Mouse (Mus musculus): ENCODE results near the gene Lrrc10. TPM values are rescaled to one million over a fixed set of nuclear protein-coding genes. Genes with fewer than 3 reads are reported as not detected.

The Lrrc10 gene
- total and polyA plus RNA-seq, 3 experiments, result 0.18 TPM; not detected in 2

GRCm38 (mm10) chr10:117026176-117026575, 19.0 kb upstream of the Lrrc10 start:
- no peaks in the 10 kb centered on the region for H3K4me1 ChIP-seq (ENCODE audit: control insufficient read depth in 1 of 2, insufficient read depth in 2 of 2, low read length in 2 of 2)
- no peak for DNase-seq (ENCODE audit: low read depth, low spot score)
- H3K4me3 ChIP-seq (ENCODE audit: control insufficient read depth in 1 of 2, insufficient read depth in 1 of 2, low read depth in 2 of 2, low read length in 2 of 2), result no peak overlapping the region
- H3K9ac ChIP-seq (ENCODE audit: control insufficient read depth, low read depth, low read length, poor library complexity, severe bottlenecking), result no peak overlapping the region
- H3K9me3 ChIP-seq (replicated peaks; ENCODE audit: insufficient read depth, low read length), result no peaks in the 10 kb centered on the region
- H3K79me2 ChIP-seq (ENCODE audit: control insufficient read depth, insufficient read depth, low read length, poor library complexity), result no peaks in the 10 kb centered on the region
- H3K36me3 ChIP-seq (ENCODE audit: control insufficient read depth in 1 of 2, insufficient read depth in 2 of 2, low read length in 2 of 2), result no peaks in the 10 kb centered on the region
- no peak overlapping the region for H3K27ac ChIP-seq (ENCODE audit: control insufficient read depth, low read depth, low read length)
- no peak for TF ChIP-seq RAD21 (IDR thresholded peaks at IDR 0.05; ENCODE audit: low read depth, low read length)
- no peak for TF ChIP-seq KAT2A (conservative IDR thresholded peaks at IDR 0.05; ENCODE audit: low read depth, low read length)
- no peak for TF ChIP-seq ZC3H11A (IDR thresholded peaks at IDR 0.05; ENCODE audit: low read depth, low read length)
- TF ChIP-seq MEF2A (IDR thresholded peaks at IDR 0.05; ENCODE audit: extremely low read depth, insufficient replicate concordance, low read depth, low read length, poor library complexity, severe bottlenecking), result no peak
- TF ChIP-seq TBP (IDR thresholded peaks at IDR 0.05; ENCODE audit: low read depth, low read length), result no peak
- TF ChIP-seq MXI1 (IDR thresholded peaks at IDR 0.05; ENCODE audit: low read depth, low read length), result no peak
- no peak for TF ChIP-seq TCF12 (IDR thresholded peaks at IDR 0.05; ENCODE audit: low read depth, low read length)
- no peak for TF ChIP-seq MYB (IDR thresholded peaks at IDR 0.05; ENCODE audit: low read depth, low read length)
- TF ChIP-seq ZKSCAN1 (IDR thresholded peaks at IDR 0.05; ENCODE audit: low read depth, low read length), result no peak
- no peak for TF ChIP-seq JUND (IDR thresholded peaks at IDR 0.05; ENCODE audit: low read depth, low read length)
- no peak for TF ChIP-seq CHD1 (IDR thresholded peaks at IDR 0.05; ENCODE audit: low read depth, low read length)
- TF ChIP-seq MAZ (IDR thresholded peaks at IDR 0.05; ENCODE audit: low read depth, low read length), result no peak
- TF ChIP-seq GABPA (IDR thresholded peaks at IDR 0.05; ENCODE audit: low read depth, low read length), result no peak
- no peak for TF ChIP-seq SMC3 (IDR thresholded peaks at IDR 0.05; ENCODE audit: low read depth, low read length)
- TF ChIP-seq CHD2 (IDR thresholded peaks at IDR 0.05; ENCODE audit: low read length), result no peak
- TF ChIP-seq E2F4 (IDR thresholded peaks at IDR 0.05; ENCODE audit: borderline replicate concordance, low read depth, low read length), result no peak
- TF ChIP-seq POLR2A (IDR thresholded peaks at IDR 0.05; ENCODE audit: control insufficient read depth in 1 of 2, insufficient read depth in 1 of 2, low read depth in 1 of 2, low read length in 2 of 2, poor library complexity in 1 of 2), result no peak
- no peak for TF ChIP-seq EP300 (IDR thresholded peaks at IDR 0.05; ENCODE audit: low read depth in 1 of 2, low read length in 2 of 2)
- TF ChIP-seq RCOR1 (IDR thresholded peaks at IDR 0.05; ENCODE audit: low read depth, low read length), result no peak
- no peak for TF ChIP-seq POLR2AphosphoS5 (IDR thresholded peaks at IDR 0.05; ENCODE audit: borderline replicate concordance, low read depth, low read length)
- peaks cover 0 to 1% of the 10 kb centered on the region in 2 experiments; a peak in 1 of 4 replicates for H3K27me3 ChIP-seq (ENCODE audit: control insufficient read depth in 1 of 2, insufficient read depth in 2 of 2, low read length in 2 of 2)

- Histone ChIP-seq H3K4me3 (ENCODE audit: control insufficient read depth in 1 of 2, insufficient read depth in 1 of 2, low read depth in 2 of 2, low read length in 2 of 2) (no peak overlapping the region), H3K36me3 (ENCODE audit: control insufficient read depth in 1 of 2, insufficient read depth in 2 of 2, low read length in 2 of 2) (no peaks in the 10 kb centered on the region), H3K9me3 (replicated peaks; ENCODE audit: insufficient read depth, low read length) (no peaks in the 10 kb centered on the region), H3K27ac (ENCODE audit: control insufficient read depth, low read depth, low read length) (no peak overlapping the region), H3K79me2 (ENCODE audit: control insufficient read depth, insufficient read depth, low read length, poor library complexity) (no peaks in the 10 kb centered on the region), H3K4me1 (ENCODE audit: control insufficient read depth in 1 of 2, insufficient read depth in 2 of 2, low read length in 2 of 2) (peaks cover 0 to 2% of the 10 kb centered on the region in 2 experiments; a peak in 1 of 4 replicates), H3K9ac (ENCODE audit: control insufficient read depth, low read depth, low read length, poor library complexity, severe bottlenecking) (no peak overlapping the region), H3K27me3 (ENCODE audit: control insufficient read depth in 1 of 2, insufficient read depth in 2 of 2, low read length in 2 of 2) (peaks cover 0 to 1% of the 10 kb centered on the region in 2 experiments; a peak in 1 of 4 replicates)
- no peak for DNase-seq (ENCODE audit: low read depth, low spot score)
- TF ChIP-seq MEF2A (IDR thresholded peaks at IDR 0.05; ENCODE audit: extremely low read depth, insufficient replicate concordance, low read depth, low read length, poor library complexity, severe bottlenecking), result no peak
- TF ChIP-seq POLR2AphosphoS5 (IDR thresholded peaks at IDR 0.05; ENCODE audit: borderline replicate concordance, low read depth, low read length), result peak; percentile 76; the same call in 1 of the 2 replicates
- TF ChIP-seq SIN3A (IDR thresholded peaks at IDR 0.05; ENCODE audit: low read length), result no peak
- no peak for TF ChIP-seq MXI1 (IDR thresholded peaks at IDR 0.05; ENCODE audit: low read depth, low read length)
Measured at GRCm38 (mm10) chr10:117031160-117031559, 14.0 kb upstream of the Lrrc10 start.

Data from MEL (cell line).